Mouse (Mus musculus) 416B (cell line): Measurements from ENCODE around the gene 2900026A02Rik.

ENCODE experiments used
- DNase-seq: peaks from one replicate; pipeline ENCODE4 v3.0.0; 2011; ENCODE audit warnings: low read depth

2900026A02Rik gene

GRCm38 (mm10) chr5:113174916-113175692 lies 45.9 kb downstream of the 2900026A02Rik start:
- peak; percentile 66 for DNase-seq

- peak; percentile 61 for DNase-seq
These were observed 47.7 kb downstream of the 2900026A02Rik start for GRCm38 (mm10) chr5:113173318-113173717.

GRCm38 (mm10) chr5:113171968-113172578 lies 49.0 kb downstream of the 2900026A02Rik start:
- no peak for DNase-seq

- peak; percentile 51 for DNase-seq
These were observed 50.8 kb downstream of the 2900026A02Rik start for GRCm38 (mm10) chr5:113170064-113170754.

- peak; percentile 59 for DNase-seq
These were observed 53.3 kb downstream of the 2900026A02Rik start for GRCm38 (mm10) chr5:113167733-113168132.

GRCm38 (mm10) chr5:113165481-113165880 lies 55.6 kb downstream of the 2900026A02Rik start:
- DNase-seq, result peak; percentile 72

GRCm38 (mm10) chr5:113164873-113165441 lies 56.1 kb downstream of the 2900026A02Rik start:
- DNase-seq, result peak; percentile 98

- no peak for DNase-seq
These were observed 56.6 kb downstream of the 2900026A02Rik start for GRCm38 (mm10) chr5:113164448-113164847.

GRCm38 (mm10) chr5:113163116-113163515 lies 57.9 kb downstream of the 2900026A02Rik start:
- DNase-seq, result no peak

GRCm38 (mm10) chr5:113162699-113163098 lies 58.3 kb downstream of the 2900026A02Rik start:
- DNase-seq, result no peak

- DNase-seq, result no peak
These were observed 59.5 kb downstream of the 2900026A02Rik start for GRCm38 (mm10) chr5:113161576-113161975.

- no peak for DNase-seq
These were observed 60.7 kb downstream of the 2900026A02Rik start for GRCm38 (mm10) chr5:113160320-113160719.

- peak; percentile 71 for DNase-seq
These were observed 62.2 kb downstream of the 2900026A02Rik start for GRCm38 (mm10) chr5:113158759-113159355.

GRCm38 (mm10) chr5:113157588-113157987 lies 63.4 kb downstream of the 2900026A02Rik start:
- peak; percentile 89 for DNase-seq

- peak; percentile 99 for DNase-seq
These were observed 64.0 kb downstream of the 2900026A02Rik start for GRCm38 (mm10) chr5:113157006-113157405.

GRCm38 (mm10) chr5:113155133-113155532 lies 65.9 kb downstream of the 2900026A02Rik start:
- peak; percentile 87 for DNase-seq

- DNase-seq, result no peak
These were observed 66.6 kb downstream of the 2900026A02Rik start for GRCm38 (mm10) chr5:113154441-113154840.

GRCm38 (mm10) chr5:113153508-113153830 lies 67.6 kb downstream of the 2900026A02Rik start:
- DNase-seq, result no peak

- DNase-seq, result no peak
These were observed 68.2 kb downstream of the 2900026A02Rik start for GRCm38 (mm10) chr5:113152663-113153507.

GRCm38 (mm10) chr5:113151554-113152103 lies 69.4 kb downstream of the 2900026A02Rik start:
- peak; percentile 89 for DNase-seq
